8 mouse cellular contexts compared by ENCODE assay signal in genomic region chr7:6172006-6172649, GRCm38 (mm10). TPM values are rescaled to one million over a fixed set of nuclear protein-coding genes. Genes with fewer than 3 reads are reported as not detected.
A peak's percentile ranks its signal among the peaks of the same experiment; 100 is the strongest.
DNase-seq lines count a peak whose midpoint lies in the region; ATAC-seq and TF ChIP-seq lines count a peak whose summit lies in the region.

Zfp444 (plus strand) TSS chr7:6172226.

- DNase-seq in 416B (ENCODE audit: low read depth): peak; percentile 99
- peak; percentile 98 for DNase-seq in heart, adult 8-10 months (ENCODE audit: low spot score)
- peak; percentile 99 for DNase-seq in kidney, adult 9 months
- peak; percentile 99 for DNase-seq in limb, embryonic 14.5 days (ENCODE audit: low spot score)
- peak; percentile 100 for DNase-seq in midbrain, postnatal 0 days (ENCODE audit: low spot score)
- DNase-seq in spleen, postnatal 14 days (ENCODE audit: low spot score in 2 of 2): peak; percentile 80 to 89

- H3K36me3 ChIP-seq in embryonic facial prominence, embryonic 15.5 days: peaks cover 14% of the 10 kb centered on the region; the same call in 1 of the 2 replicates
- peaks cover 11% of the 10 kb centered on the region for H3K36me3 ChIP-seq in limb, embryonic 14.5 days (ENCODE audit: control insufficient read depth, insufficient read depth, low read length)
- no peaks in the 10 kb centered on the region for H3K36me3 ChIP-seq in midbrain, postnatal 0 days (ENCODE audit: insufficient read depth, low read length)

- TF ChIP-seq POLR2A in bone marrow, adult 2 months (IDR thresholded peaks at IDR 0.05; ENCODE audit: borderline replicate concordance, control insufficient read depth, low read depth, low read length): 0 out of 2 replicates have a peak, but pooled peaks have one; percentile 26
- peak; percentile 54; the same call in 1 of the 2 replicates for TF ChIP-seq POLR2A in limb, embryonic 14.5 days (IDR thresholded peaks at IDR 0.05; ENCODE audit: borderline replicate concordance, extremely low read depth, insufficient read depth, insufficient read length)

- ATAC-seq in embryonic facial prominence, embryonic 15.5 days (ENCODE audit: insufficient number of reproducible peaks, low FRiP score, low TSS enrichment, low read depth): peak; percentile 99
- peak; percentile 96 for ATAC-seq in limb, embryonic 14.5 days (ENCODE audit: low FRiP score, low read depth)
- ATAC-seq in midbrain, postnatal 0 days (ENCODE audit: low FRiP score): peak; percentile 95

- peak within 1 kb of the TSS; percentile 79 for H3K4me2 ChIP-seq in embryonic facial prominence, embryonic 15.5 days (replicated peaks)
- peak within 1 kb of the TSS; percentile 79 for H3K4me2 ChIP-seq in limb, embryonic 14.5 days (replicated peaks; ENCODE audit: low read depth, low read length, severe bottlenecking)
- H3K4me2 ChIP-seq in midbrain, postnatal 0 days (ENCODE audit: low read depth, low read length, poor library complexity, severe bottlenecking): peak within 1 kb of the TSS; percentile 74

- peak within 1 kb of the TSS; percentile 84 for H3K4me3 ChIP-seq in bone marrow, adult 2 months (replicated peaks; ENCODE audit: control insufficient read depth, low read depth, low read length)
- H3K4me3 ChIP-seq in embryonic facial prominence, embryonic 15.5 days (replicated peaks): peak within 1 kb of the TSS; percentile 65
- H3K4me3 ChIP-seq in limb, embryonic 14.5 days (replicated peaks; ENCODE audit: low read length): peak within 1 kb of the TSS; percentile 71
- peak within 1 kb of the TSS; percentile 63 for H3K4me3 ChIP-seq in midbrain, postnatal 0 days (ENCODE audit: low read depth, low read length)

- peak within 1 kb of the TSS; percentile 1 for H3K27ac ChIP-seq in bone marrow, adult 2 months (ENCODE audit: control insufficient read depth, insufficient read depth, low read depth, low read length, poor library complexity)
- H3K27ac ChIP-seq in embryonic facial prominence, embryonic 15.5 days (replicated peaks): peak within 1 kb of the TSS; percentile 87
- peak within 1 kb of the TSS; percentile 74 for H3K27ac ChIP-seq in limb, embryonic 14.5 days (replicated peaks; ENCODE audit: low read depth, low read length)
- H3K27ac ChIP-seq in midbrain, postnatal 0 days (ENCODE audit: low read depth, low read length): peak within 1 kb of the TSS; percentile 79

- no peak for TF ChIP-seq CTCF in bone marrow, adult 2 months (IDR thresholded peaks at IDR 0.05; ENCODE audit: control insufficient read depth, insufficient read depth, low read length)
- no peak for TF ChIP-seq CTCF in midbrain, postnatal 0 days (IDR thresholded peaks at IDR 0.05)

- H3K9me3 ChIP-seq in embryonic facial prominence, embryonic 15.5 days (replicated peaks): no peaks in the 10 kb centered on the region
- H3K9me3 ChIP-seq in limb, embryonic 14.5 days (ENCODE audit: control insufficient read depth, low read length): no peaks in the 10 kb centered on the region
- H3K9me3 ChIP-seq in midbrain, postnatal 0 days (ENCODE audit: low read length): no peaks in the 10 kb centered on the region

- H3K27me3 ChIP-seq in embryonic facial prominence, embryonic 15.5 days: no peaks in the 10 kb centered on the region
- no peaks in the 10 kb centered on the region for H3K27me3 ChIP-seq in limb, embryonic 14.5 days (ENCODE audit: control insufficient read depth, insufficient read depth, low read length)
- no peaks in the 10 kb centered on the region for H3K27me3 ChIP-seq in midbrain, postnatal 0 days (ENCODE audit: insufficient read depth, low read length)

- H3K9ac ChIP-seq in embryonic facial prominence, embryonic 15.5 days: peak within 1 kb of the TSS; percentile 53
- peak within 1 kb of the TSS; percentile 75 for H3K9ac ChIP-seq in limb, embryonic 14.5 days (ENCODE audit: low read depth, low read length, severe bottlenecking)
- peak within 1 kb of the TSS; percentile 72 for H3K9ac ChIP-seq in midbrain, postnatal 0 days (replicated peaks; ENCODE audit: low read length, poor library complexity, severe bottlenecking)

- peaks cover 2% of the 10 kb centered on the region; the same call in 1 of the 2 replicates for H3K4me1 ChIP-seq in bone marrow, adult 2 months (ENCODE audit: control insufficient read depth, insufficient read depth, low read length)
- H3K4me1 ChIP-seq in embryonic facial prominence, embryonic 15.5 days: peaks cover 11% of the 10 kb centered on the region
- H3K4me1 ChIP-seq in limb, embryonic 14.5 days (ENCODE audit: control insufficient read depth, insufficient read depth, low read length): peaks cover 6% of the 10 kb centered on the region; the same call in 1 of the 2 replicates
- no peaks in the 10 kb centered on the region for H3K4me1 ChIP-seq in midbrain, postnatal 0 days (ENCODE audit: insufficient read depth, low read length)

- under 1% methylated on average over 37 of the region's 37 CpGs for WGBS in bone marrow, adult 2 months
- under 1% methylated on average over 37 of the region's 37 CpGs for WGBS in embryonic facial prominence, embryonic 15.5 days
- WGBS in limb, embryonic 14.5 days: 1% methylated on average over 36 of the region's 37 CpGs
- WGBS in midbrain, postnatal 0 days: 1% methylated on average over 36 of the region's 37 CpGs

RNA-seq across cellular contexts. Expression of gene Zfp444, which starts in this region (rescaled TPM):
- 9.5 and 14.9 TPM in 2 replicates for polyA plus RNA-seq in bone marrow, adult 2 months (2011; ENCODE audit: insufficient read depth, insufficient read length, low replicate concordance, missing spikeins)
- polyA plus RNA-seq in embryonic facial prominence, embryonic 15.5 days (2015; fragmentation: Nextera tagmentation; extraction: Ambion mirVana): 60.3 and 61.5 TPM in 2 replicates
- total RNA-seq in heart, adult 8-10 months (2022): 10 to 100 TPM in 2 of 4 experiments, 1 to 10 TPM in 2; 7.0 to 10.3 (median 9.9) TPM
- 50.6 and 73.3 TPM in 2 replicates for polyA plus RNA-seq in limb, embryonic 14.5 days (2012; rRNA removed)
- polyA plus RNA-seq in limb, embryonic 14.5 days (2014; fragmentation: Nextera tagmentation; extraction: Ambion mirVana): 54.2 and 62.5 TPM in 2 replicates
- 86.4 and 92.4 TPM in 2 replicates for total RNA-seq in midbrain, postnatal 0 days (2014; rRNA removed)
- polyA plus RNA-seq in midbrain, postnatal 0 days (2015; fragmentation: Nextera tagmentation; extraction: Ambion mirVana): 78.6 and 85.2 TPM in 2 replicates

Comparison
In these comparisons a context has a peak if more than half of its experiments do, and no peak if none do; other contexts are left out.
1. Peak in every context shown above with its lines: DNase-seq, ATAC-seq, H3K4me3 ChIP-seq and H3K27ac ChIP-seq.
2. H3K27ac ChIP-seq: peak in every context shown above with its lines; median percentile 87 in embryonic facial prominence, embryonic 15.5 days; 79 in midbrain, postnatal 0 days; 74 in limb, embryonic 14.5 days; 1 in bone marrow, adult 2 months.